Mouse (Mus musculus) hindbrain, embryonic 14.5 days (tissue): ENCODE measurements at regions not wholly inside any gene's neighbourhood (a gene's known extent, or its start where the extent isn't known, plus 50 kb on each side); places are given as distances from the start of the nearest gene placed in this dataset.
"Not testable (repeated sequence)": the region's sequence is repeated elsewhere in the genome, so short reads cannot be mapped to it uniquely, and the experiment has no call there.

ENCODE experiments used
- ATAC-seq: fragments of 200-750 bp; cut with Nextera tagmentation; 2 replicates; pipeline ENCODE4 v1.8.0; 2017; ENCODE audit warnings: moderate number of reproducible peaks, mild to moderate bottlenecking, moderate TSS enrichment, moderate library complexity; ENCODE audit not compliant: low FRiP score
- DNase-seq: peaks from one replicate; pipeline ENCODE4 v3.0.0-alpha.2; 2015; ENCODE audit warnings: low spot score
- H3K27ac ChIP-seq: fragments of 300-500 bp; sonication (generic); 2 replicates; pipeline ENCODE4 v1.5.1; 2014; ENCODE audit warnings: mild to moderate bottlenecking, moderate library complexity
- H3K27me3 ChIP-seq: fragments of 300-500 bp; sonication (generic); 2 replicates; pipeline ENCODE4 v1.6.1; 2014; ENCODE audit warnings: mild to moderate bottlenecking, low read length, mixed read lengths; ENCODE audit not compliant: control insufficient read depth, insufficient read depth
- H3K36me3 ChIP-seq: fragments of 300-500 bp; sonication (generic); replicated peaks from 2 replicates; pipeline ENCODE4 v1.6.1; 2014; ENCODE audit not compliant: control insufficient read depth, insufficient read depth
- H3K4me1 ChIP-seq: fragments of 300-500 bp; sonication (generic); replicated peaks from 2 replicates; pipeline ENCODE4 v1.6.1; 2014; ENCODE audit warnings: antibody characterized with exemption, low read length, mixed read lengths; ENCODE audit not compliant: control insufficient read depth, insufficient read depth
- H3K4me2 ChIP-seq: fragments of 300-500 bp; sonication (generic); replicated peaks from 2 replicates; pipeline ENCODE4 v1.6.1; 2014; ENCODE audit warnings: mild to moderate bottlenecking, moderate library complexity
- H3K4me3 ChIP-seq: fragments of 300-500 bp; sonication (generic); replicated peaks from 2 replicates; pipeline ENCODE4 v1.5.1; 2014; ENCODE audit warnings: mild to moderate bottlenecking, low read length
- H3K9ac ChIP-seq: fragments of 300-500 bp; sonication (generic); 2 replicates; pipeline ENCODE4 v1.6.1; 2014
- H3K9me3 ChIP-seq: fragments of 300-500 bp; sonication (generic); 2 replicates; pipeline ENCODE4 v1.6.1; 2016; ENCODE audit warnings: low read length; ENCODE audit not compliant: control insufficient read depth
- WGBS: fragments of 180-500 bp; shearing (Covaris S2); extraction: QIAGEN DNeasy Blood & Tissue Kit; methylation state at CpG from one replicate; pipeline ENCODE4 v1.1.7; 2014; 5-methylcytosine and 5-hydroxymethylcytosine counted together

GRCm38 (mm10) chr2:75781781-75782211 lies 50.2 kb upstream of the Agps start:
- 72% methylated on average over 6 of the region's 6 CpGs for WGBS
- Histone ChIP-seq H3K9me3 (no peaks in the 10 kb centered on the region), H3K4me3 (no peak overlapping the region), H3K27me3 (no peaks in the 10 kb centered on the region), H3K9ac (no peak overlapping the region), H3K36me3 (no peaks in the 10 kb centered on the region), H3K4me1 (no peaks in the 10 kb centered on the region), H3K4me2 (no peak overlapping the region), H3K27ac (no peak overlapping the region)
- ATAC-seq (no peak), DNase-seq (no peak)

- H3K27me3 ChIP-seq = no peaks in the 10 kb centered on the region
- H3K9me3 ChIP-seq = no peaks in the 10 kb centered on the region
- no peak overlapping the region for H3K4me2 ChIP-seq
- H3K9ac ChIP-seq = 0 out of 2 replicates have a peak overlapping the region, but pooled peaks have one; percentile 12
- H3K27ac ChIP-seq = no peak overlapping the region
- no peaks in the 10 kb centered on the region for H3K4me1 ChIP-seq
- H3K4me3 ChIP-seq = no peak overlapping the region
- DNase-seq (peak; percentile 80), ATAC-seq (0 out of 2 replicates have a peak, but pooled peaks have one; percentile 62)
- H3K36me3 ChIP-seq = no peaks in the 10 kb centered on the region
- WGBS = 0% methylated on average over 3 of the region's 3 CpGs
Observed at GRCm38 (mm10) chr2:75781078-75781477, 50.9 kb upstream of the Agps start.

- WGBS = 89% methylated on average over 3 of the region's 3 CpGs
- DNase-seq, H3K9me3 ChIP-seq, H3K4me1 ChIP-seq, H3K27me3 ChIP-seq, H3K9ac ChIP-seq, H3K4me3 ChIP-seq, H3K36me3 ChIP-seq, ATAC-seq, H3K27ac ChIP-seq, H3K4me2 ChIP-seq: not testable (repeated sequence)
Observed at GRCm38 (mm10) chr2:75778628-75779027, 53.3 kb upstream of the Agps start.

- no peaks in the 10 kb centered on the region for H3K36me3 ChIP-seq
- no peak overlapping the region for H3K4me3 ChIP-seq
- DNase-seq (no peak), ATAC-seq (no peak)
- H3K9me3 ChIP-seq = no peaks in the 10 kb centered on the region
- H3K27me3 ChIP-seq = no peaks in the 10 kb centered on the region
- peak overlapping the region; percentile 29 for H3K4me2 ChIP-seq
- H3K9ac ChIP-seq = 0 out of 2 replicates have a peak overlapping the region, but pooled peaks have one; percentile 16
- H3K4me1 ChIP-seq = no peaks in the 10 kb centered on the region
- no peak overlapping the region for H3K27ac ChIP-seq
- WGBS = 22% methylated on average over 5 of the region's 6 CpGs
Observed at GRCm38 (mm10) chr2:75777040-75777451, 54.9 kb upstream of the Agps start.

GRCm38 (mm10) chr2:75776533-75776932 lies 55.4 kb upstream of the Agps start:
- Histone ChIP-seq H3K4me1 (no peaks in the 10 kb centered on the region), H3K36me3 (no peaks in the 10 kb centered on the region), H3K27me3 (no peaks in the 10 kb centered on the region), H3K9ac (0 out of 2 replicates have a peak overlapping the region, but pooled peaks have one; percentile 16), H3K4me3 (no peak overlapping the region), H3K9me3 (no peaks in the 10 kb centered on the region), H3K27ac (no peak overlapping the region), H3K4me2 (peak overlapping the region; percentile 29)
- no peak for ATAC-seq
- 27% methylated on average over 12 of the region's 12 CpGs for WGBS
- no peak for DNase-seq

GRCm38 (mm10) chr2:75775217-75775616 lies 56.8 kb upstream of the Agps start:
- Histone ChIP-seq H3K27ac (no peak overlapping the region), H3K4me1 (no peaks in the 10 kb centered on the region), H3K4me2 (no peak overlapping the region), H3K27me3 (no peaks in the 10 kb centered on the region), H3K9me3 (no peaks in the 10 kb centered on the region), H3K36me3 (no peaks in the 10 kb centered on the region), H3K9ac (no peak overlapping the region), H3K4me3 (no peak overlapping the region)
- ATAC-seq = no peak
- no peak for DNase-seq
- WGBS = 78% methylated on average over 1 of the region's 1 CpGs

GRCm38 (mm10) chr2:75773431-75773830 lies 58.5 kb upstream of the Agps start:
- Histone ChIP-seq H3K4me3 (no peak overlapping the region), H3K27me3 (no peaks in the 10 kb centered on the region), H3K9me3 (no peaks in the 10 kb centered on the region), H3K4me1 (no peaks in the 10 kb centered on the region), H3K27ac (no peak overlapping the region), H3K36me3 (no peaks in the 10 kb centered on the region), H3K9ac (no peak overlapping the region), H3K4me2 (no peak overlapping the region)
- DNase-seq (no peak), ATAC-seq (no peak)
- 86% methylated on average over 5 of the region's 5 CpGs for WGBS

- no peak overlapping the region for H3K27ac ChIP-seq
- H3K4me2 ChIP-seq = no peak overlapping the region
- no peak for ATAC-seq
- H3K9me3 ChIP-seq = no peaks in the 10 kb centered on the region
- no peak overlapping the region for H3K4me3 ChIP-seq
- no peak for DNase-seq
- WGBS = 55% methylated on average over 11 of the region's 11 CpGs
- peaks cover 4% of the 10 kb centered on the region; the same call in 1 of the 2 replicates for H3K4me1 ChIP-seq
- H3K27me3 ChIP-seq = no peaks in the 10 kb centered on the region
- no peaks in the 10 kb centered on the region for H3K36me3 ChIP-seq
- H3K9ac ChIP-seq = no peak overlapping the region
Observed at GRCm38 (mm10) chr2:75772251-75772956, 59.6 kb upstream of the Agps start.

- no peak for ATAC-seq
- H3K4me1 ChIP-seq = peaks cover 4% of the 10 kb centered on the region; the same call in 1 of the 2 replicates
- H3K4me2 ChIP-seq = no peak overlapping the region
- WGBS = 94% methylated on average over 1 of the region's 1 CpGs
- DNase-seq = no peak
- no peaks in the 10 kb centered on the region for H3K27me3 ChIP-seq
- H3K27ac ChIP-seq = no peak overlapping the region
- no peak overlapping the region for H3K9ac ChIP-seq
- H3K9me3 ChIP-seq = no peaks in the 10 kb centered on the region
- H3K4me3 ChIP-seq = no peak overlapping the region
- no peaks in the 10 kb centered on the region for H3K36me3 ChIP-seq
Observed at GRCm38 (mm10) chr2:75770633-75771032, 61.3 kb upstream of the Agps start.
